Mouse (Mus musculus) CD4-positive naive resting alpha-beta T cell, adult 57 days (primary cell): ENCODE measurements around the gene Arhgap8. TPM values are rescaled to one million over a fixed set of nuclear protein-coding genes. Genes with fewer than 3 reads are reported as not detected.

ENCODE experiments used
- total RNA-seq: library from RNA; stranded (reverse); gene quantifications from one replicate; pipeline ENCODE4 v1.2.4, GENCODE M21; 2023

Arhgap8 gene
- total RNA-seq, result 0.50 TPM

GRCm38 (mm10) chr15:84719791-84720190, at the start of gene Arhgap8:
Arhgap8 (plus strand) TSS chr15:84720052.

Other genes with a start within 250 kb of the Arhgap8 start
- 6.0 TPM for gene Rtl6, start 162.2 kb upstream of the Arhgap8 start, total RNA-seq
- 3.5 TPM for gene Prr5, start 50.4 kb upstream of the Arhgap8 start, total RNA-seq
- gene Phf21b, start 136.0 kb downstream of the Arhgap8 start, total RNA-seq, result 5.4 TPM
- gene Gm29666, start 200.0 kb downstream of the Arhgap8 start, total RNA-seq, result 0.47 TPM
- gene Nup50, start 203.4 kb downstream of the Arhgap8 start, total RNA-seq, result 70.9 TPM